Mouse (Mus musculus) hindlimb bud, embryonic 11.5 days (tissue): Measurements from ENCODE around the gene Gfod2.

Experiments
- DNase-seq: peaks from one replicate; pipeline ENCODE4 v3.0.0-alpha.2; 2012; ENCODE audit warnings: low read depth, low spot score; ENCODE audit errors: extremely low spot score

Gfod2 gene

GRCm38 (mm10) chr8:105768485-105769257 lies 10.2 kb upstream of the Gfod2 start:
- DNase-seq: no peak

- no peak for DNase-seq
These were observed 628 bp downstream of the Gfod2 start for GRCm38 (mm10) chr8:105757796-105758276.

GRCm38 (mm10) chr8:105754688-105755087 lies 3.8 kb downstream of the Gfod2 start:
- no peak for DNase-seq

- no peak for DNase-seq
These were observed 4.5 kb downstream of the Gfod2 start for GRCm38 (mm10) chr8:105753916-105754315.

GRCm38 (mm10) chr8:105750606-105751005 lies 7.9 kb downstream of the Gfod2 start:
- no peak for DNase-seq

- DNase-seq: no peak
These were observed 15.2 kb downstream of the Gfod2 start for GRCm38 (mm10) chr8:105743301-105743700.

GRCm38 (mm10) chr8:105739216-105739615 lies 19.2 kb downstream of the Gfod2 start:
- DNase-seq: no peak

DNA sequence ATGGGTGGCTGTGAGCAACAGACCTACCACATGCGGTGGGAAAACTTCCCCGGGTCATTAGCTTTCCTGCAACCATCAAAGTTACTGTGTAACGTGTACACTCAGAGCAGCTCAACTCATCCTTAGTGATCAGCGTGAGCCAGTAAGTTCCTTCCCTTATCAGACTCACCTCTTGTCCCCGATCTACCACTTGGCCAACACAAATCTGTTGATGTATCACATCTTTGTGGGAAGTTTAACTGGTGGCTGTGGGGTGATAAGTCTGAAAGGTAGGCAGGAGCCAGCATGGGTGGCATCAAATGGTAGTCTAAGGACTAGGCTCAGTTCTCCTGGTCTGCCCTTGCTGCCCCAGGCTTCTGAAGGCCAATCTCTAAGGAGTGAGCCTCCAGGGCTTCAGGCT lies 26.3 kb downstream of the Gfod2 start:
- no peak for DNase-seq

GRCm38 (mm10) chr8:105727397-105728124 lies 30.9 kb downstream of the Gfod2 start:
- no peak for DNase-seq

DNA sequence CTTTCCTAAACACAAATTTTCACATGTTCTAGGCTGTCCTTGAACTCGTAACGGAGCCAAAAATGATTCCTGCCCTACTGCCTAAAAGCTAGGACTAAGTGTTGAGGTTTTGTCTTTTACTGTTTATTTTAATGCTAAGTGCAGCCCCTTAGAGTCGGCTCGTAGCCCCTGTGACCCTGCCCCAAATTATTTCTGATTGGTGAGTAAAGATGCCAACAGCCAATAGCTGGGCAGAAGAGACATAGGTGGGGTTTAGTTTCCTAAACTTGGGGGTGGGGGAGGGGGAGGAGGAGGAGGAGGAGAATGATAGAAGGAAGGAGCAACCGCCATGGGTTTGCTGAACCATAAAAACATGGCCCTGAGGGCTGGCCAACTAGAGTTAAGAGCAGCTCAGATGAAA lies 32.7 kb downstream of the Gfod2 start:
- no peak for DNase-seq

- DNase-seq: no peak
These were observed 35.6 kb downstream of the Gfod2 start for GRCm38 (mm10) chr8:105722861-105723260.

DNA sequence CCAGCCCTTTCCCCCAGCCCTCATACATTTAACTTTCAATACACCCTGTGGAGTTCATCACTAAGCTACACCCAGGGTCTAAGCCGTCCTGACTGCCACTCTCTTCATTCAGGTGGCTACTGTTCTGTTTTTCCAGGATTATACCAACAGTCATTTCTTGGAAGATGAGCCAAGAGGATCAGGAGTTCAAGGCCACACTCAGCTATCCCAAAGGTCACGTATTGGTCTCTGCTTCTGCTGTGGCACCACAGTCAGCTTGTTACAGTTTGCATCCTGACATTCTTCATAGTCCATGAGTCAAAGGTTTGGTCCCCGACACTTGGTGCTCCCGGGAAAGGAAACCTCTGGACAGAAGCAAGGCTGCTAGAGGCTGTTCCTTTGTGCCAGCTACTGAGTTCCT lies 38.8 kb downstream of the Gfod2 start:
- DNase-seq: no peak

DNA sequence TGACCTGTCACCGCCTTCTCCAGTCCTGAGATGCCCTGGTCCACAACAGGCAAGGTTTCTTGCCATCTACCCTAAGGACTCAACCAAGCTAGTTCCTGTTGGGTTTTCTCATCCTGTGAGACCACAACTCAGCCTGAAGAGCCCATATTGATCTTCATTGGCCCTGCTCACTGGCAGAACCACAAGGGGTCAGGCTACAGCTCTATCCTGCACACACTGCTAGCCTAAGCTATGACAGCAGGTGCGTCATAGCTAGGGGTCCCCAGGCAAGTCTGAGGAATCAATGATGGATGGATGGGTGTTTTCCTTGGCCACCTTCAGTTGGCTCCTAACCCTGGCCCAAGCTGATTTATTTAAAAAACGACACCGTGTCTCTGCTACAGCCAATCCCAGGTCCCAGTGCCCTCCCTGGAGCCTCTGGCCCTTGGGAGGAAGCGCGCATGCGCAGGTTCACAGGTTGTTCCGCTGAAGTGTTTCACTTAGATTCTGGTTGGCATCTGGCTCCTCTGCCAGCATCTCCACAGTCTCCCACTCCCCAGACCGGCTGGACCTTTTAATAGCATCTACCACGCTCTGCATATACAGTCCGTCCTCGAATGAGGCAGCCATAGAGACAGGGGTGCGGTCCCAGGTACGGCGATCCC lies 42.0 kb downstream of the Gfod2 start:
- no peak for DNase-seq

GRCm38 (mm10) chr8:105715042-105715441 lies 43.4 kb downstream of the Gfod2 start:
- DNase-seq: no peak

- DNase-seq: peak; percentile 75
These were observed 44.3 kb downstream of the Gfod2 start for GRCm38 (mm10) chr8:105714139-105714538.

- DNase-seq: no peak
These were observed 46.2 kb downstream of the Gfod2 start for GRCm38 (mm10) chr8:105712286-105712685.

- DNase-seq: no peak
These were observed 49.1 kb downstream of the Gfod2 start for GRCm38 (mm10) chr8:105709317-105709716.

GRCm38 (mm10) chr8:105708675-105709074 lies 49.8 kb downstream of the Gfod2 start:
- DNase-seq: no peak

- peak; percentile 94 for DNase-seq
These were observed 50.7 kb downstream of the Gfod2 start, which contains the start of the genes 4933405L10Rik and Enkd1 for GRCm38 (mm10) chr8:105707498-105708403. TSS of gene 4933405L10Rik (plus strand) at chr8:105707655. TSS of gene Enkd1 (minus strand) at chr8:105708210.

- DNase-seq: no peak
These were observed 52.0 kb downstream of the Gfod2 start for GRCm38 (mm10) chr8:105706426-105706825.

DNA sequence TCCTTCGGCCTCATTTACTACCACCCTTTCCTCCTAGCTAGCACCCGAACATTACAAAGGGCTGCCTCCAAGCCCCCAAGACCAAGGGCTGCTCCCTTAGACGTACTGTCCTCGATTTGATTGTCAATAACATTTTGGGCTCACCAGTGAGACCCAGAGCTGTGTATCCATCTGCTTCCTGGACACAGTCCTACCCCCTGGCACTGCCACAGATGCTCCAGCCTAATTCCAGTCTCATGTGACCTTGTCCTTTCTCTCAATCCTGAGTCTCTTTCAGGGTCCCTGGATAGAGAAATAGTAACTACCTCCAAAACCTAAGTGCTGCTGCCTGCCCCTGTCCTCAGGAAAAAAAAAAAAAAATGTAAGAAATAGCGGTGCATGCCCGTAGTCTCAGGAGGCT lies 53.5 kb downstream of the Gfod2 start:
- no peak for DNase-seq
